Mouse (Mus musculus): ENCODE measurements at regions not wholly inside any gene's neighbourhood (a gene's known extent, or its start where the extent isn't known, plus 50 kb on each side); places are given as distances from the start of the nearest gene placed in this dataset.
"Not testable (repeated sequence)": the region's sequence is repeated elsewhere in the genome, so short reads cannot be mapped to it uniquely, and the experiment has no call there.

GRCm38 (mm10) chr2:147989616-147990015 is 57.2 kb downstream of the Foxa2 start:
- H3K27ac ChIP-seq (replicated peaks): no peak overlapping the region
- H3K4me3 ChIP-seq: no peak overlapping the region
- H3K4me2 ChIP-seq: no peak overlapping the region
- WGBS: 70% methylated on average over 1 of the region's 1 CpGs
- H3K36me3 ChIP-seq: no peaks in the 10 kb centered on the region
- H3K9ac ChIP-seq: no peak overlapping the region
- no peaks in the 10 kb centered on the region for H3K9me3 ChIP-seq
- peaks cover 21% of the 10 kb centered on the region; the same call in 1 of the 2 replicates for H3K27me3 ChIP-seq
- no peaks in the 10 kb centered on the region for H3K4me1 ChIP-seq (replicated peaks)
- no peak for ATAC-seq (ENCODE audit: low read depth)

DNA sequence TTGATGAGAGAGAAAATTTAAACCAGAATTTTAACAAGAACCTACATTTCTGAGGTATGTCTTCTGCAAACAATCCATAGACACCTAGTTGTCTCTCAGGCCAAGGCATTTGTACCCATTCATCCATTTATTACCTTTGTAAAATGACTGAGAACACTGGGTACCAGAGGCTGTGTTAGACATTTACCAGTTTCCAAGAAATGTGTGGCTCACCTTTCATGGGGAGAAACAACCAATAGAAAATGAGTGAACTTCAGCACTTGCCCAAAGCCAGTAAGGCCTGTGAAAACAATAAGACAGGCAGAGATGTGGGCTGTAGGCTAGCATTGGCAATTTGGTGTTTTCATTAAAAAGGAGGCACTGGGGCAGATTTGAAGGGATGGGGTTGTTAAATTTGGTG is 58.2 kb downstream of the Foxa2 start:
- H3K36me3 ChIP-seq: no peaks in the 10 kb centered on the region
- H3K4me2 ChIP-seq: no peak overlapping the region
- H3K9me3 ChIP-seq: no peaks in the 10 kb centered on the region
- no peak overlapping the region for H3K27ac ChIP-seq (replicated peaks)
- no peak overlapping the region for H3K4me3 ChIP-seq
- no peak overlapping the region for H3K9ac ChIP-seq
- no peak for ATAC-seq (ENCODE audit: low read depth)
- no peaks in the 10 kb centered on the region for H3K4me1 ChIP-seq (replicated peaks)
- peaks cover 25% of the 10 kb centered on the region for H3K27me3 ChIP-seq

DNA sequence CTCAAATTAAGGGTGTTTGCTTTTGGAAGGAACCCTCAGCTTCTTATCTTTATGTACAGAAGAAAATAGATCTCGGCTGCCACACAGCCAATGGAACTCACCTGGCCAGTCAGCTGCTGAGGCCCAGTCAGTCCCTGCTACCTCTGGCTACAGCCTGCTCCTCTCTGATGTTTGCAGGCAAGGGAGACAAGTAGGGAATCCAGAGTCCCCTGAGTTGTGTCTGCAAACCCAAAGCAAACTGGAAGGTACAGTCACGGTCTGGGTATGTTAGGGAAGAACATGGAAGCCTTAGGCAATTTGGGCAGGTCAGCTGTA is 61.6 kb downstream of the Foxa2 start:
- Histone ChIP-seq H3K4me1 (replicated peaks) (no peaks in the 10 kb centered on the region), H3K27me3 (peaks cover 45% of the 10 kb centered on the region)
- WGBS: 86% methylated on average over 2 of the region's 2 CpGs

DNA sequence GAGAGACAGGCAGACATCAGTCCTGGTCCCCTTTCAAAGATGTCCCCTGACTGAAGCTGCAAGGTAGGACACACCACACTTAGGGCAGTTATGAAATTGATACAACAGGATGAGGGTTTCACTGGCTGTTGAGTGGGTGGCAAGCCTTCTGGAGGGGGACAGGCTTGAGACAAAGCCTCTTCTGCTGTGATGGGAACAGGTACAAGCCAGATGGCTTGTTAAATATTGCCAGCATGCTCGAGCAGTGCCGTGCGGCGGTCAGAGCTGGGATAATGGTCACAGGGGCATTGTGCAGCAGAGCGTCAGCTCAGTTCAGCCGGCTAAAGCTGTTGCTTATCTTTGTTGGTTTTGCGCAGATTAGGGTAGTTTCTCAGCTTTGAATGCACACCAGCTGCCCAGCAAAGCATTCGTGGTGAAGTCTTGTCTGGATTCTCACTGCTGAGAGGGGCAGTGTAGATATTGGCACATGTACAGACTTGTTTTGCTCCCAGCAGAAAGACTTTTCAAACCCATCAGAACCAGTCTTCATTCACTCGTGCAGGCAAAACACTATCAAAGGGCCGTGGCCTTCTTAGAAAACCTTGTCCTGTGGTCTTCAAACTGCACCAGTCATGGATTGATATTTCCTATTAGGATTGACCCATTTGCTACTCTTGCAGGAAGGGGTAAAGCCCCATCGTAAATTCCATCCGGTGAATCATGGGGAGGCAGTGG is 62.1 kb downstream of the Foxa2 start:
- no peak overlapping the region for H3K9ac ChIP-seq
- H3K4me3 ChIP-seq: no peak overlapping the region
- no peaks in the 10 kb centered on the region for H3K9me3 ChIP-seq
- ATAC-seq (ENCODE audit: low read depth): no peak
- 54% methylated on average over 12 of the region's 12 CpGs for WGBS
- peaks cover 50% of the 10 kb centered on the region for H3K27me3 ChIP-seq
- no peaks in the 10 kb centered on the region for H3K4me1 ChIP-seq (replicated peaks)
- H3K36me3 ChIP-seq: no peaks in the 10 kb centered on the region
- H3K4me2 ChIP-seq: no peak overlapping the region
- no peak overlapping the region for H3K27ac ChIP-seq (replicated peaks)

More for the DNA sequence above, 61.6 kb downstream of the Foxa2 start:
- no peak for ATAC-seq (ENCODE audit: low read depth)
- Histone ChIP-seq H3K36me3 (no peaks in the 10 kb centered on the region), H3K27ac (replicated peaks) (no peak overlapping the region), H3K4me3 (no peak overlapping the region), H3K9ac (no peak overlapping the region), H3K4me2 (no peak overlapping the region), H3K9me3 (no peaks in the 10 kb centered on the region)

DNA sequence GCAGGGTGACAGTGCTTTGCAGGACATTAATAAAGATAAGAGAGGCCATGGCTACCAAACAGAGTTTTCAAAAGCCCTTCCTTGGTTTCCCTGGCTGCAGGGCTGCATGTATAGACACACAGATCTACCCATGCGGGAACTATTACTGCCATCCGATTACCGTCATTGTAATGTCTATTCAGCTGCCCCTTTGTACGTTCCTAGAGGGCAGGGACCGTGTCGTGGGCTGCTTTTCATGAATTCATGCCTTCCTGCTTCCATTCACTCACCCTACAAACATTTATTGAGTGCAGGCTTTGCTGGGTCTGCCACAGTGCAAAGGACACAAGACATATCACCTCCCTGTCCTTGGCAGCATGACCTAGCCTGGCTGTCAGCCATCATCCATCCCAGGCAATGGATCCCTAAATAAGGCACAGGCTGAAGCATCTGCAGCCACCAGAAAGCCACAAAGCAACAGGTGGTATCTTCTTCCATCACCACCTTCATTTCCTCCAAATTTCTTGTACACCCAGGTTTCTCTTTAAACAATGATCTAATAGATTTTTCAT is 65.8 kb downstream of the Foxa2 start:
- no peaks in the 10 kb centered on the region for H3K9me3 ChIP-seq
- H3K27me3 ChIP-seq: peaks cover 50% of the 10 kb centered on the region
- H3K4me2 ChIP-seq: no peak overlapping the region
- H3K4me3 ChIP-seq: no peak overlapping the region
- no peaks in the 10 kb centered on the region for H3K36me3 ChIP-seq
- H3K27ac ChIP-seq (replicated peaks): no peak overlapping the region
- WGBS: 28% methylated on average over 6 of the region's 6 CpGs
- no peak for ATAC-seq (ENCODE audit: low read depth)
- no peak overlapping the region for H3K9ac ChIP-seq
- H3K4me1 ChIP-seq (replicated peaks): no peaks in the 10 kb centered on the region

DNA sequence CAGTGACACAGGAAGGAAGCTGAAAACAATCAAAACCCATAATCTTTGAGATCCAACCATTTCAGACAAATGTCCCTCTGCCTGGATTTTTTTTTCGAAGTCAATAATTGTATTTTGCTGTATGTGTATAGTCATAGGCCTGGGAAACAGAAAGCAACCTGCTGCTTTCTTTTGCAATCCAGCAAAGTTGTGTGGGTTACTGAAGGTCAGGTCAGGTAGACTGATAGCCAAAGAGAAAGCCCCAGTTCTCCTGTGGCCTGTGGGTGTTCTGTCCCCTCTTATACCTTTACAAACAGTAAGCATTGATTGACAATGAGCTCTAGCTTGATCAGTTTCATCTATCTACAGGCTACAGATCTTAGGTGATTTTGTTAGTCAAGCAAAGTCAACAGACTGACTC is 66.4 kb downstream of the Foxa2 start:
- ATAC-seq (ENCODE audit: low read depth): no peak
- H3K27me3 ChIP-seq: peaks cover 51% of the 10 kb centered on the region
- 94% methylated on average over 1 of the region's 1 CpGs for WGBS

DNA sequence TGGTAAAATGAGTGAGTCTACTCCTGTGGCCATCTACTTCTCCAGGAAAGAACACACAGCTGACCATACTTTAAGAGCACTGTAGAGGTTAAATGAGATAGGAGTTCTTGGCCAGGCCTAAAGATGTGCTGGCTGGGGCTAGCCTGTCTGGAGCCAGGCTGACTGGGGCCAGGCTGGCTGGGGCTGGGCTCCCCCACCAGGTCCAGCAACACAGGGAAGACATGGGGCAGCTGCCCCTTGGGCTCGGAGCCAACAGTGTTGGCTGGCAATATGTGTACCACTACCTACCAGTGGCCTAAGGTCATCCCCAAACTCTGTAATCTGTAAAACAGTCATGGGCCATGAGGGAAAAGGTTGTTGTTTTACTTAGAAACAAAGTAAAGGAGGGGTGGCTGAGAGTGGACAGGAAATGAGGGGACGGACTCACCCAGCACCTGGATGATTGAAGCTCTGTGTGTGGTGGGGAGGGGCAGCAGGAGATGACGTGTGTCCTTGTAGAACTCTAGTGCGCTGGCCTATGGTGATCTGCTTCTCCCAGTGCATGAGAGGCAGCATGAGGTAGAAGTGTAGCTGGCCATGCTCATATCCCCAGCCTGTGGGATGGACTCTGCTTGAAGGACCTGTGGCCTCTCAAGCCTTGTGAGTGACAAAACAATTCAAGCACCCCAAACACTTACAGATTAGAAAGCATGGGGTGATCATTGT is 67.0 kb downstream of the Foxa2 start:
- no peak for ATAC-seq (ENCODE audit: low read depth)
- no peak overlapping the region for H3K4me2 ChIP-seq
- no peak overlapping the region for H3K9ac ChIP-seq
- peaks cover 45% of the 10 kb centered on the region for H3K27me3 ChIP-seq
- H3K4me1 ChIP-seq (replicated peaks): no peaks in the 10 kb centered on the region
- no peaks in the 10 kb centered on the region for H3K36me3 ChIP-seq
- H3K9me3 ChIP-seq: no peaks in the 10 kb centered on the region
- WGBS: 87% methylated on average over 4 of the region's 4 CpGs
- no peak overlapping the region for H3K4me3 ChIP-seq
- H3K27ac ChIP-seq (replicated peaks): no peak overlapping the region

More for the DNA sequence above, 66.4 kb downstream of the Foxa2 start:
- Histone ChIP-seq H3K4me2 (no peak overlapping the region), H3K36me3 (no peaks in the 10 kb centered on the region), H3K4me3 (no peak overlapping the region), H3K9me3 (no peaks in the 10 kb centered on the region), H3K9ac (no peak overlapping the region), H3K27ac (replicated peaks) (no peak overlapping the region), H3K4me1 (replicated peaks) (no peaks in the 10 kb centered on the region)

DNA sequence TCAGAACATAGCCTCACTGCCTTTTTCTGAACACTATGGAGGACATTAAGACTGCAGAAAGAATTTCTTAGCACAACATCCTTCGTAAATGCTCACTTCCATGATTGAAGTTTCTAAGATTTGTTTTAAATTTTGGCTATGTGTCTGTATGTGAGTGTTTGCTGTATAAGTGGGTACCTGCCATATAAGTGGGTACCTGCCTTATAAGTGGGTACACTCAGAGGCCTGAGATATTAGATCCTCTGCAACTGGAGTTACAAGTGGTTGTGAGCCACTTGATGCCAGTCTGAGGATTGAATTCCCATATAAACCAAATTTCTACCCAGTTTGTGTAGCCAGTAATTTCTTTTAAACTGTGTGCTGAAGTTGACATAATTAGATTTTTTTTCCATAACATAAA is 67.8 kb downstream of the Foxa2 start:
- no peak overlapping the region for H3K4me2 ChIP-seq
- 87% methylated on average over 1 of the region's 1 CpGs for WGBS
- H3K36me3 ChIP-seq: no peaks in the 10 kb centered on the region
- H3K9me3 ChIP-seq: no peaks in the 10 kb centered on the region
- H3K9ac ChIP-seq: no peak overlapping the region
- H3K27me3 ChIP-seq: peaks cover 41% of the 10 kb centered on the region
- no peak overlapping the region for H3K4me3 ChIP-seq
- no peaks in the 10 kb centered on the region for H3K4me1 ChIP-seq (replicated peaks)
- no peak overlapping the region for H3K27ac ChIP-seq (replicated peaks)
- ATAC-seq (ENCODE audit: low read depth): no peak

DNA sequence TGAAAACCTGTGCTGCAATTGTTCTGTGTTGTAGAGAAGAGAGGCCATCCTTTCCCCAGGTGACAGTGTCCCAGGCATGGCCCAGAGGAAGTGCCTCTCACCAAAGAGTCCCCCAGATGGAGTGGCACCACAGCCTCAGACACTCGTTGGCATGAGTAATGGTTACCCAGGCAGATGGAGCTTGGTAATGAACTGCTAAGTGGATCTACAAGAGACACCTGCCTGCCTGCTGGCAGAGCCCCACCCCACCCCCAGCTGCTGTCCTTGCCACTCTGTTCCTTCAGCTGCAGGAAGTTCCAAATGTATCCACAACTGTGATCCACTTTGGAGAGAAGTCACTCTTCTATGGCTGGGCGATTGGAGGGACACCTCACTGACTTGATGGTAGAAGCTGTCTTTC is 72.0 kb downstream of the Foxa2 start:
- H3K27me3 ChIP-seq: peaks cover 9% of the 10 kb centered on the region
- H3K4me2 ChIP-seq: no peak overlapping the region
- no peak overlapping the region for H3K4me3 ChIP-seq
- H3K27ac ChIP-seq (replicated peaks): no peak overlapping the region
- 62% methylated on average over 2 of the region's 2 CpGs for WGBS
- H3K4me1 ChIP-seq (replicated peaks): no peaks in the 10 kb centered on the region
- no peaks in the 10 kb centered on the region for H3K9me3 ChIP-seq
- H3K36me3 ChIP-seq: no peaks in the 10 kb centered on the region
- H3K9ac ChIP-seq: no peak overlapping the region
- ATAC-seq (ENCODE audit: low read depth): no peak

DNA sequence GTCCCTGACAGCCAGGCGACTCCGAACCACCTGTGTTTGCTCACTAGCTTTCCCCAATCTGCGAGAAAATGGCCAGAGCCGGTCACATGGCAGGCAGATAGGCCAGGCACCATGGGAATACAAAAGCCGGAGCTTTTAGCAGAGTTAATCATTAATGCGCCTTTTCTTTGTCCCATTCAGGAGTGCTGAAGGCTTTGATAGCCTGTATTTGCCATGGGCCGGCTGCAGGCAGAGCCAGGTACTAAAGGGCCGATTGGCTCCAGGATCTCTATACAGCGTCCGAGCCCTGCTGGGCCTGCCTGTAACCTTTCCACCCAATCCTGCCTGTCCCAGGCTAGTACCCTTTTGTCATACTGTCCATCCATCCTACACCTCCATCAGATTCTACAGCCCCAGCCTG is 78.1 kb downstream of the Foxa2 start:
- no peak overlapping the region for H3K9ac ChIP-seq

DNA sequence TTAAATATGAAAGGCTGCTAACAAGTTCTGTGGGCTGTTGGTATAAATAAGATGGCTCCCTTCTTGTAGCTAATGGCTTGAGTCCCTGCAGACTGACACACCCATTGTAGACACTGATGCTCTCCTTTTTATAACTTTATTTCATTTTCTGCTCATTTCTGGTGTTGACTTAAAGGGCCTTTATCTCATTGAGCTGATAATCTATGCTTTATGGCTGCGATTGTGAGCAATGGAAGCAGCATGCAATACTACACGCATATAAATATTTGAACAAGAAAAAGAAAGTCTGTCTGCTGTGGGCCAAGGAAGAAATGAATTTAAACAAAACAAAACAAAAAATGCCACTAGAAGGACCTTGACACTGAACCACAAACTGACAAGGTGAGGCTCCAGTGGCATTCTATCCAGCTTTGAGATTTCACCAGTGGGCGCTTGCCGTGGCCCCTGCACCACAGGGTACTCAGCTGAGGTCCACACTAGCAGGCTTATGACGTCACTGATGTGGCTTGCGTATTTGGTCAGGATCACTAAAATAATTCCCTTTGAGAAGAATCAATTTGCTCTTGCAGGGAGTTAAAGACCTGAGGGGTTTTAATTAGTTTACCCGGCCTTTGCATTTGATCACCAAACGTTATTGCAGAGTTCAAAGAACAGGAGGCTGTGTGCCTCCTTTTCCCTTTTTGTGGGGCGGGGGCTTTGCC is 78.8 kb downstream of the Foxa2 start:
- no peak for ATAC-seq (ENCODE audit: low read depth)
- Histone ChIP-seq H3K4me3 (no peak overlapping the region), H3K36me3 (no peaks in the 10 kb centered on the region), H3K9ac (no peak overlapping the region), H3K4me2 (peak overlapping the region; percentile 34; the same call in 1 of the 2 replicates), H3K27ac (replicated peaks) (no peak overlapping the region), H3K9me3 (no peaks in the 10 kb centered on the region), H3K27me3 (peaks cover 24% of the 10 kb centered on the region), H3K4me1 (replicated peaks) (no peaks in the 10 kb centered on the region)
- 37% methylated on average over 9 of the region's 9 CpGs for WGBS

More for the DNA sequence above, 78.1 kb downstream of the Foxa2 start:
- Histone ChIP-seq H3K9me3 (no peaks in the 10 kb centered on the region), H3K27ac (replicated peaks) (no peak overlapping the region), H3K27me3 (peaks cover 24% of the 10 kb centered on the region), H3K4me1 (replicated peaks) (no peaks in the 10 kb centered on the region), H3K4me3 (no peak overlapping the region), H3K4me2 (peak overlapping the region; percentile 34; the same call in 1 of the 2 replicates), H3K36me3 (no peaks in the 10 kb centered on the region)
- no peak for ATAC-seq (ENCODE audit: low read depth)
- WGBS: 14% methylated on average over 10 of the region's 10 CpGs

- H3K4me1 ChIP-seq (replicated peaks); H3K4me2 ChIP-seq; H3K9me3 ChIP-seq; H3K4me3 ChIP-seq; ATAC-seq (ENCODE audit: low read depth); H3K27ac ChIP-seq (replicated peaks); H3K36me3 ChIP-seq; H3K9ac ChIP-seq: not testable (repeated sequence)
- H3K27me3 ChIP-seq: peaks cover 11% of the 10 kb centered on the region; the same call in 1 of the 2 replicates
- 89% methylated on average over 1 of the region's 1 CpGs for WGBS
These were observed 83.5 kb downstream of the Foxa2 start for GRCm38 (mm10) chr2:147963284-147963683.
